Mouse (Mus musculus) heart, embryonic 16.5 days (tissue): ENCODE data around the gene Atp10a. TPM values are rescaled to one million over a fixed set of nuclear protein-coding genes. Genes with fewer than 3 reads are reported as not detected.

Source experiments
- ATAC-seq: fragments of 200-750 bp; cut with Nextera tagmentation; replicated peaks from 2 replicates; pipeline ENCODE4 v1.8.0; 2017; ENCODE audit warnings: moderate number of reproducible peaks; ENCODE audit not compliant: insufficient read depth, low FRiP score; ENCODE audit errors: extremely low read depth
- H3K27ac ChIP-seq: fragments of 300-500 bp; sonication (generic); 2 replicates; pipeline ENCODE4 v1.5.1; 2014; ENCODE audit warnings: mild to moderate bottlenecking, low read length, control low read depth, moderate library complexity
- H3K27me3 ChIP-seq: fragments of 300-500 bp; sonication (generic); 2 replicates; pipeline ENCODE4 v1.6.1; 2014; ENCODE audit warnings: low read length, mixed read lengths; ENCODE audit not compliant: control insufficient read depth, insufficient read depth
- H3K36me3 ChIP-seq: fragments of 300-500 bp; sonication (generic); 2 replicates; pipeline ENCODE4 v1.6.1; 2014; ENCODE audit not compliant: control insufficient read depth, insufficient read depth
- H3K4me1 ChIP-seq: fragments of 300-500 bp; sonication (generic); 2 replicates; pipeline ENCODE4 v1.6.1; 2014; ENCODE audit warnings: low read length, mixed read lengths; ENCODE audit not compliant: control insufficient read depth, insufficient read depth
- H3K4me2 ChIP-seq: fragments of 300-500 bp; sonication (generic); 2 replicates; pipeline ENCODE4 v1.6.1; 2014; ENCODE audit warnings: low read depth, mild to moderate bottlenecking, control low read depth, low read length
- H3K4me3 ChIP-seq: fragments of 300-500 bp; sonication (generic); 2 replicates; pipeline ENCODE4 v1.5.1; 2014; ENCODE audit warnings: mild to moderate bottlenecking, control low read depth, low read length
- H3K9ac ChIP-seq: fragments of 300-500 bp; sonication (generic); 2 replicates; pipeline ENCODE4 v1.6.1; 2014; ENCODE audit warnings: low read length, control low read depth
- H3K9me3 ChIP-seq: fragments of 300-500 bp; sonication (generic); replicated peaks from 2 replicates; pipeline ENCODE4 v1.6.1; 2016; ENCODE audit warnings: low read length; ENCODE audit not compliant: control insufficient read depth
- WGBS: fragments of 180-500 bp; shearing (Covaris S2); extraction: QIAGEN DNeasy Blood & Tissue Kit; methylation state at CpG from one replicate; pipeline ENCODE4 v1.1.7; 2014; 5-methylcytosine and 5-hydroxymethylcytosine counted together
- polyA plus RNA-seq: library from polyadenylated mRNA; unstranded; fragments of >200 nt; fragmentation: Nextera tagmentation; extraction: Ambion mirVana; gene quantifications from 2 replicates; pipeline ENCODE4 v1.2.1, GENCODE M21; 2015

Atp10a gene
- polyA plus RNA-seq, 1 experiment from 2014 or later = 1.9 TPM

DNA sequence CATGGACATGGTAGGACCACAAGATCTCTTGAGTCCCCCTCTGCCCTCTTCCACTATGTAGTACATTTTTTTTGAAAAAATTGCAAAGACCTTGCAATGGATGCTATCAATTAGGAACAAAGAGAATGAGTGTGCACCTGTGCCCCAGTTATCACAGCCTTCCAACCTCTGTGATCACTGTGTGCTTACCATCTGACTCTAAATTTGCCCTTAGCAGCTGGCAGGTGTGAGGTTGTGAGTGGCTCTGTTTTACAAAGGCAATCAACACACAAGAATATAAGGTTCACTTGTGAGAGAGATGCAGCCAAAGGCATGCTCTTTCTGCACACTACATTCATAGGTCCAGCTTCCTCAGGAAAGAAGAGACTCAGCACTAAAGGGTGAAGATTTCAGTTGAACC is 99.1 kb downstream of the Atp10a start:
- H3K9ac ChIP-seq = no peak overlapping the region
- H3K4me3 ChIP-seq = no peak overlapping the region
- H3K9me3 ChIP-seq = no peaks in the 10 kb centered on the region

DNA sequence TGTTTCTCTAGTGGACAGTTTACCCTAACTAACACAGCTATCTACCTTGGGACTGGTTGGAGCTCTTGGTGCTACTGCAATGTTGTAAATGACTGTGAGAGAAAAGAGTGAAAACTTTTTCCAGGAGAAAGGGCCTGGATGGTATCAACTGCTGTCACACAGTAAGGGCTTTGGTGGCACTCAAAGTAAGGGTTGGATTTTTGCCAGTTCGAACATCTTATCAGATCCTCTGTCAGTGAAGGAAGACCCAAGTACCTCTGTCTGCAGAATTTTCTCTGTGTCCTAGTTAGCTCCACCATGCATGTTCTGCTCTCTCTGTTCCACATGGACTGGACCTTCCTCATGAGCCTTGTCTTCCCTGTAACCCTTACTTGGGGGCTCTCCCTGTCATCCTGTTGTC is 99.9 kb downstream of the Atp10a start:
- WGBS = 22% methylated on average over 1 of the region's 1 CpGs
- H3K4me3 ChIP-seq = no peak overlapping the region
- no peak overlapping the region for H3K4me2 ChIP-seq
- no peaks in the 10 kb centered on the region; the same call in 1 of the 2 replicates for H3K4me1 ChIP-seq
- H3K36me3 ChIP-seq = no peaks in the 10 kb centered on the region
- H3K27ac ChIP-seq = no peak overlapping the region
- H3K9ac ChIP-seq = no peak overlapping the region
- no peak for ATAC-seq
- no peaks in the 10 kb centered on the region for H3K27me3 ChIP-seq
- no peaks in the 10 kb centered on the region for H3K9me3 ChIP-seq

More for the DNA sequence above, 99.1 kb downstream of the Atp10a start:
- Histone ChIP-seq H3K27me3 (no peaks in the 10 kb centered on the region), H3K4me2 (no peak overlapping the region), H3K36me3 (no peaks in the 10 kb centered on the region), H3K4me1 (no peaks in the 10 kb centered on the region; the same call in 1 of the 2 replicates), H3K27ac (no peak overlapping the region)
- ATAC-seq = peak; percentile 54

DNA sequence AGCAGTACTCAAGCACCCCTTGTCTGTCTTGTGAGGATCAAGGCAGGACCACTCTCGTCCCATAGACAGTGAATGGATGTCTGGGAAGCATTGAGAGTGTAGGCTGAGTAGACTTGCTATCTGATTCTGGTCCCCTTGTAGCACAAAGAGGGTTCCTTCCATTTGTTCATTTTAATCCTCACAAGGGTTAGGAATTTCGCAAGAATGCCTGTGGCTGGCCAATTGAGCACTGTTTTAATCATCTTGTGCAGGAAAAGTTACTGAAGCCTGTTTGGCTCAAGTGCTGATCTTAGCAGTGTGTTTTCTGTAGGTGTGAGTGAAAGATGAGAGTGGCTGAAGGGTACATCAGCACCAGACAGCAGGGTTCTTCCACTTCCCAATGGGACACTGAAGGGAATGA is 101.4 kb downstream of the Atp10a start:
- ATAC-seq = no peak
- H3K27ac ChIP-seq = no peak overlapping the region
- no peak overlapping the region for H3K4me2 ChIP-seq
- no peak overlapping the region for H3K9ac ChIP-seq
- H3K36me3 ChIP-seq = no peaks in the 10 kb centered on the region
- WGBS = 80% methylated on average over 2 of the region's 2 CpGs
- no peaks in the 10 kb centered on the region; the same call in 1 of the 2 replicates for H3K4me1 ChIP-seq
- H3K9me3 ChIP-seq = no peaks in the 10 kb centered on the region
- no peak overlapping the region for H3K4me3 ChIP-seq
- H3K27me3 ChIP-seq = no peaks in the 10 kb centered on the region

DNA sequence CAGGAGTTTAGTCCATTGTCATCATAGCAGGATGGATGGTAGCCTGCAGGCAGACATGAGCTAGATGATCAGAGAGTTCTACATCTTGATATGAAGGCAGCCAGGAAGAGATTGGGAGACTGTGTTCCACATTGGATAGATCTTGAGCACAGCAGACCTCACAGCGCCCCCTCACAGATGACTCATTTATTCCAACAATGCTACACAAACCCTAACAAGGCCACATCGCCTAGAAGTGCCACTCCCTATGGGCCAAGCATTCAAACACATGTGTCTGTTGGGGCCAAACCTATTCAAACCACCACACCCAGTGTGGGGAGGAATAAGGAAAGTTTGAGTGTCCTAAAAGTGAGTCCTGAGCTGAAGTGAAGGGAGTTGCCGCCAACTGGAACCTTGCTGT is 102.4 kb downstream of the Atp10a start:
- no peak overlapping the region for H3K4me2 ChIP-seq
- no peak overlapping the region for H3K4me3 ChIP-seq
- no peaks in the 10 kb centered on the region for H3K27me3 ChIP-seq
- H3K36me3 ChIP-seq = no peaks in the 10 kb centered on the region
- no peaks in the 10 kb centered on the region for H3K9me3 ChIP-seq
- ATAC-seq = no peak
- no peak overlapping the region for H3K9ac ChIP-seq
- no peak overlapping the region for H3K27ac ChIP-seq
- no peaks in the 10 kb centered on the region; the same call in 1 of the 2 replicates for H3K4me1 ChIP-seq
- WGBS = 86% methylated on average over 3 of the region's 3 CpGs

DNA sequence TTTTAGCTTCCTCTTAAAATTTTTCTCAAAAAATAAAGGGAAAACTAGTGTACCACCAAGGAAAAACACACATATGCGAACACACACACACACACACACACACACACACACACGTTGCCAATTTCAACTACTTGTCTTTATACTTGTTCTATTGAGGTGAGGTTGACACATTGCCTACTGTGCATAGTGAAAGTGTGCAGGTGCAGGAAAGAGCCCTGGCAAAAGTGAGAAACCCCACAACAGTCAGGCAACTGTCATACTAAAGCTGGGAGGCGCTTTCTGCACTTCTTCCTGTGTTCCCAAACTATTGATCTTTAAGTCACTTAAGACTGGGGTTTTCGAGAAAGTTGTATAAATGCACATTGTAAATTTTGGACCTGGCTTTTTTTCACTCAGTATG is 103.3 kb downstream of the Atp10a start:
- Histone ChIP-seq H3K27ac (no peak overlapping the region), H3K4me3 (no peak overlapping the region), H3K36me3 (no peaks in the 10 kb centered on the region), H3K9ac (no peak overlapping the region), H3K4me1 (peaks cover 1% of the 10 kb centered on the region; the same call in 1 of the 2 replicates), H3K9me3 (no peaks in the 10 kb centered on the region), H3K27me3 (no peaks in the 10 kb centered on the region), H3K4me2 (no peak overlapping the region)
- 82% methylated on average over 4 of the region's 4 CpGs for WGBS
- ATAC-seq = no peak

DNA sequence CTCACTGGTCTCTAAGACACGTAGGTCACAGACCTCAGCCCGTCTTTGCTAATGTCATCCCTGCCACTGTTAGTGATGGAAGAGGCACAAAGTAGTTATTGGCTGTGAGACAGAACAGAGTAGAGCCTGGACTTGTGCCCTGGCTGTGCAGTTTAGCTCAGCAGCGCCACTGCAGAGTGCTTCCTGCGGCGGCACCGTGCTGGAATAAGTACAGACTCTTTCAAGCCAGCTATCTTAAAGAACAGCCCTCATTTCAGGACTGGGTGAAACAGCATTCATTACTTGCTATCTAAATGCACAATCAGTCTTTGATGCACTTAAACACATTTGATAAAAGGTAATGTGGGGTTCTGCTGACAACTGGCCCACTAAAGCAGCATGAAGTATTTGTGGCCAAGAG is 111.3 kb downstream of the Atp10a start:
- Histone ChIP-seq H3K9ac (no peak overlapping the region), H3K4me3 (no peak overlapping the region), H3K27me3 (no peaks in the 10 kb centered on the region), H3K4me1 (peaks cover 4% of the 10 kb centered on the region; the same call in 1 of the 2 replicates), H3K4me2 (no peak overlapping the region), H3K9me3 (no peaks in the 10 kb centered on the region), H3K36me3 (no peaks in the 10 kb centered on the region), H3K27ac (no peak overlapping the region)
- WGBS = 44% methylated on average over 6 of the region's 6 CpGs
- no peak; the same call in 1 of the 2 replicates for ATAC-seq

DNA sequence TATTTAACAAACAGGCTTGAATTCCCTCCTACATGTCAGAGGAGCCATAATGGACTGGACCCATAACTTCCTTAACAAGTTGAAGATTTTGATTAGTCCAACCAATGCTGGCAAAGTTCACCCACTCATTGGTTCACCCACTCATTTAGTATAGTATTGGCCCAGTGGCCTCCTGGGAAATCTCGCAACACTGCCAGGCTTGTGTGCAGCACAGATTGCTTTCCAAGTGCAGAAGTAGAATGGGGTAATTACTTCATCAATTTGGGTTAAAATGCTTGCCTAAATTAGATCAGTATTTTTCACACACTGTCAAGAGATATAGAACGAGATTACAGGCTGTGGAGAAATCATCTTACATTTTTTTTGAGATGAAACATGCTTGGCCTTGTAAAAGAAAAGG is 112.3 kb downstream of the Atp10a start:
- Histone ChIP-seq H3K9ac (no peak overlapping the region), H3K36me3 (no peaks in the 10 kb centered on the region), H3K4me1 (peaks cover 4% of the 10 kb centered on the region; the same call in 1 of the 2 replicates), H3K4me3 (no peak overlapping the region), H3K9me3 (no peaks in the 10 kb centered on the region), H3K4me2 (no peak overlapping the region), H3K27me3 (no peaks in the 10 kb centered on the region), H3K27ac (no peak overlapping the region)
- no peak for ATAC-seq
- 78% methylated on average over 2 of the region's 2 CpGs for WGBS

DNA sequence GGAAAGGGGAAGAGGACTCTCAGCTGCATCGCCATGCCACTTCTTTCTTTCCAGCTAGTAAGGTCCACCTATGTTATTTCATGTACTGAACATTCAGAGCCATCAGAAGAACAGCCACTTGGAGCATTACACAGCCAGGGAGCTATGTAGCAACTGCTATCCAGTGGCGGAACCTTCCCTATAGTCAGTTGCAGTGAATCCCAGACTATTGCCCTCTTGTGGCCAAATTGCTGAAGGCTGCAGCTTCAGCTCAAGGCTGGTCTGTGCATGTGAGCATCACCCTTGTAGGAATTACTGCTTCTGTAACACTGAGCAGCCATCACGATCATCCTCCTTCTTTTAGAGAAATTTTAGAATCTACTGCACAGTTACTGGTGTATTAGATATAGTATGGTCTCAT is 114.3 kb downstream of the Atp10a start:
- ATAC-seq = no peak
- no peak overlapping the region for H3K4me3 ChIP-seq
- H3K4me2 ChIP-seq = no peak overlapping the region

DNA sequence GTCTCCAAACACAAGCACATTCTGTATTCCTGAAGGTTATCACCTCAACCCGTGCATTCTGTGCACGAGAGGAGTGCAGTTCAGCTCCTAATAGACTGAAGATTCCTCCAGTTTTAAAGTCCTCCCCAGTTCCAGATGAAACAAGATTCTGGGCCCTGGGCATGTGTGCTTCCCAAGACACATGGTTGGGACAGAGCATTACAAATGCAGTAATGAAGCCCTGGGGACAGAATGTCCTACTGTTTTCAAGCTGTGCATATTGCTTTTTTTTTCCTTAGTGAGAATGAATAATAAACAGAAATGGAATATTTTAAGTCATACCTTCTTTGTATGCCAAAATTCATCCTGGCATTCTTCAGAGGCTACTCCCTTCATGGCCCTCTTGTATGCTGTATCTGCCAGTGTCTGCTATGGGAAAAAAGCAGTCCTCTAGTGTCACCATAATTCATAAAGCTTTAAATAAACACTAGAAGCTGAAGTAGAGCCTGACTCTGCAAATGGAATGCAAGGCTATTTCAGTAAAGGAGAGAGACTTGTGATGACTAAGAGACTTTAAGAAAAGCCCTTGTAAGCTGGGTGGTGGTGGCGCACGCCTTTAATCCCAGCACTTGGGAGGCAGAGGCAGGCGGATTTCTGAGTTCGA is 116.2 kb downstream of the Atp10a start:
- WGBS = 66% methylated on average over 6 of the region's 6 CpGs
- Histone ChIP-seq H3K4me3 (no peak overlapping the region), H3K27ac (no peak overlapping the region), H3K9ac (no peak overlapping the region), H3K27me3 (no peaks in the 10 kb centered on the region), H3K36me3 (no peaks in the 10 kb centered on the region), H3K9me3 (no peaks in the 10 kb centered on the region), H3K4me2 (no peak overlapping the region), H3K4me1 (peaks cover under 1% of the 10 kb centered on the region; the same call in 1 of the 2 replicates)
- no peak for ATAC-seq

More for the DNA sequence above, 114.3 kb downstream of the Atp10a start:
- Histone ChIP-seq H3K4me1 (peaks cover 2% of the 10 kb centered on the region; the same call in 1 of the 2 replicates), H3K27me3 (no peaks in the 10 kb centered on the region), H3K27ac (no peak overlapping the region), H3K36me3 (no peaks in the 10 kb centered on the region), H3K9me3 (no peaks in the 10 kb centered on the region), H3K9ac (no peak overlapping the region)
- WGBS = 78% methylated on average over 3 of the region's 3 CpGs
